Mouse (Mus musculus): ENCODE results near the gene Efcab2.
A peak's percentile ranks its signal among the peaks of the same experiment; 100 is the strongest.
"Not testable (repeated sequence)": the region's sequence is repeated elsewhere in the genome, so short reads cannot be mapped to it uniquely, and the experiment has no call there.

Efcab2 gene

GRCm38 (mm10) chr1:178405445-178405911, 407 bp upstream of the Efcab2 start:
- peak; percentile 81 to 90 for DNase-seq

DNA sequence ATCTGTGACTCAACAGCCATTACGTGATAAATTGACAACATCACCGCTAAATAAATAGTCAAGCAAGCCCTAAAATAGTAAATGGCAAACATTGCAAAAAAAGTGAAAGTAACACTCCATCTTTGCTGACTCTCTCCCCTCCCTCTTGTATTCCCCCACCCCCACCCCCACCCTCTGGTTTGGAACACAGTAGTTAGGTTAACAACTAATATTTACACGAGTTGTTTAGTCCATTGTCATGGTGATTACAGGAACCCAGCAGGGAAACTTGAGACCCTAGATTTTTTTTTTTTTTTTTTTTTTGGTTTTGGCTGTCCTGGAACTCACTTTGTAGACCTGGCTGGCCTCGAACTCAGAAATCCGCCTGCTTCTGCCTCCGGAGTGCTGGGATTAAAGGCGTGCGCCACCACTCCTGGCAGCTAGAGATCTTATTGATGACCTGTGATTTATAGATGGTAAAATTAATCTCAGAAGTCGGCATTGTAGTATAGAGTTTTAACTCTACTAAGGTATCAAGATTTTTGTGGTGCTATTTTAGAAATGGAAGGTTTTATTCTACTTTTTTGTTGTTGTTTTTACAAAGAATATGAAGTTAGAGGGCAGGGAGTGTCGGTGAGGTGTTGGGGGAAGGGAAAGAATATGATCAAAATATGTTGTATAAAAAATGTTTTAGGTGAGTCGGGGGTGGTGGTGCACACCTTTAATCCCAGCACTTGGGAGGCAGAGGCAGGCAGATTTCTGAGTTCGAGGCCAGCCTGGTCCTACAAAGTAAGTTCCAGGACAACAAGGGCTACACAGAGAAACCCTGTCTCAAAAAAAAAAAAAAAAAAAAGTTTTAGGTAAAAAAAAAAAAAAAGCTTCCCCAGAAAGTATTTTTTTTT, 1.1 kb downstream of the Efcab2 start:
- DNase-seq = no peak

DNA sequence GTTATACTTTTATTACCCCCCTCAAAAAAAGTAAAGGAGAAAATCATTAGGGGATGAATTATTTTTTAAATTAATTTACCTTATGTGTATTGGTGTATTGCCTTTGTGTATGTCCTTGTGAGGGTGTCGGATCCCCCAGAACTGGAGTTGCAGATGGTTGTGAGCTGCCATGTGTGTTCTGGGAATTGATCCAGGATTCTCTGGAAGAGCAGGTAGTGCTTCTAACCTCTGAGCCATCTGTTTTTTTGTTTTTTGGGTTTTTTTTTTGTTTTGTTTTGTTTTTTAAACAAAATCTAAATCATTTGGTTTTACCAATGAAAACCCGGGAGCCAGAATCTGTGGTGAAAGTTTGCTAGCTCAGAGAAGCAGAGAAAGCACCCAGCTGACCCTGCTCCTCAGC, 1.8 kb downstream of the Efcab2 start:
- no peak for DNase-seq

- DNase-seq = no peak
Measured at GRCm38 (mm10) chr1:178408901-178409361, 3.0 kb downstream of the Efcab2 start.

- DNase-seq = not testable (repeated sequence)
Measured at GRCm38 (mm10) chr1:178413367-178413766, 7.5 kb downstream of the Efcab2 start.

DNA sequence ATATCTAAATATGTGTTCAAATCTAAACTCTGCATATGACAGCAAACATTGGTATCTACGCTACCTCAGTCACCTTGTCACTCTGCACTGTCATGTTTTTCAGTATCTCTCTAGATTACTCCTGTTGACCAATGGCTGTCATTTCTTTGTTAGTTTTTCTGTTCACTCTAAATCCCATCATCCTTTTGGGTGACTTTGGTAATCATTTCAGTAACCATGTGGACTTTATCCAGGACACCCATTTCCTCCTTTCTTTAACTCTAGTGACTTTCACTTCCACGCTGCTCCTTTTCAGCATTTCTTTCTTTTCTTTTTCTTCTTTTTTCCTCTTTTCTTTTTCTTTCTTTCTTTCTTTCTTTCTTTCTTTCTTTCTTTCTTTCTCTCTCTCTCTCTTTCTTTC, 13.7 kb downstream of the Efcab2 start:
- no peak for DNase-seq

DNA sequence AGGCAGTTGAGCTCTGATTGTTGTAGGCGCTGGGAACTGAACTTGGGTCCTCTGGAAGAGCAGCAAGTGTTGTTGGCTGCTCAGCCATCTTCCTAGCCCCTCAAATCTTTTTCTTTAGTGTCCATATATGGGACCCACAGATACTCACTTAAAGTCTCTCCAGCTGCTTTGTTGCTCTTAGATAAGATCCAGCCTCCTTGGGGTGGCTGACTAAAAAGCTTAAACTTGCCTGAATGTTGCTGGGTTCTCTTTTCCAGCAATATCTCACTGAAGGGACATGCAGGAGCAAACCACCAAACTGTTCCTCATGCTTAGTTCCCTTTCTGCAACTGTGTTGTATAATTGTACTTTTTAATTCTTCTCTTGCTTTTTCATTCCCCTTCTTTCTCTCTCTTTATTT, 17.8 kb downstream of the Efcab2 start:
- DNase-seq = no peak

DNA sequence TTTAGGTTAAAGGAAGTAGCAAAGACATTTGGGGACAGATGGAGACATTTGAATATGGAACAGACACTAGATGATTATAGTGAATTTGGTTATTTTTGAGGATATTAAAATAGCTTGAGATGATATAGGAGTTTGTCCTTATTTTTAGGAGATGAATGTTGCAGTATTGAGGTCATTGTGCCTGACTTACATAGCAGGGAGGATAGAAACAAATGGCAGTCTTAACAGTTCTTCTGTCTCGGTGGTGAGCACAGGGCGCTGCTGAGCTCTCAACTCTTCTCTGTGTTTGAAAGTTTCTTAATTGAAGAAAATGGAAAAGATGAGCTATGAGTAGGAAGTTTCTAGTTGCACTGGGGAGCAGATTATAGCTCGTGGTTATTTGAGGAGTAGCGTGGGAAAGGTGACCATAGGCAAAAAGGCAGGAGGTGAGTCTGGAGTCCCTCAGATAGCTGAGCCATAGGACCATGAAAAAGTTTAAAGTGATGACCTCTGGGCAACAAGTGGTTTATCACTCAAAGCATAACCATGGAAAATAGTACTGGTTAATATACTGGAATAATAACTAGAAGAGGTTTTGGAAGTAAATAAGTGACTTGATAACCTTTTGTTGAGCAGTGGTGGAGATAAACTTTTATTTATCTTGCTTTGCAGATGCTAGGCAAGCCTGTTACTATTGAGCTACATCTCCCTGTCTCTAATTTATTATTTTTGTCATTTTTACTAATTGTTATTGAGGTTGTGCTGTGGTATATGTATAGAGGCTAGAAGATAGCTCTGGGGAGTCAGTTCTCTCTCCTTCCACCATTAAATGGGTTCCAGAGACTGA, 25.9 kb downstream of the Efcab2 start:
- DNase-seq = no peak

GRCm38 (mm10) chr1:178433619-178434018, 27.7 kb downstream of the Efcab2 start:
- no peak for DNase-seq

- DNase-seq = no peak
Measured at GRCm38 (mm10) chr1:178444407-178444806, 38.5 kb downstream of the Efcab2 start.

DNA sequence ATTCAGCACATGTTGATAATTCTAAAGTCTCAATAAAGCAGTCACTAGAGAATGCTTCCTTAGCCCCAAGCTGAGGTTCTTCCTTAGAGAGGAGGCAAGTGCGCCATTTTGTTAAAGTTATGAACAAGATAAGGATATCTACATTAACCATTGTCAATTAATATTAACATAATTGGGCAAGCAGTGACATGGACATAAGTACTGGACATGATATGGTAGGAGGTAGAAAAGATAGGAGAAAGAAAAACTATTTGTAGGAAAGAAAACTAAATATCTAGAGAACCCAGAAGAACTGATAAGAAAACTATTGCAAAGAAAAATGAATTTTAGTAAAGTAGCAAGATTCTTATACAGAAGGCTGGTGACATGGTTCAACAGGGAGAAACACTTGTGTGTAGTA, 41.2 kb downstream of the Efcab2 start:
- DNase-seq = no peak

- DNase-seq = no peak
Measured at GRCm38 (mm10) chr1:178448271-178448744, 42.4 kb downstream of the Efcab2 start.

DNA sequence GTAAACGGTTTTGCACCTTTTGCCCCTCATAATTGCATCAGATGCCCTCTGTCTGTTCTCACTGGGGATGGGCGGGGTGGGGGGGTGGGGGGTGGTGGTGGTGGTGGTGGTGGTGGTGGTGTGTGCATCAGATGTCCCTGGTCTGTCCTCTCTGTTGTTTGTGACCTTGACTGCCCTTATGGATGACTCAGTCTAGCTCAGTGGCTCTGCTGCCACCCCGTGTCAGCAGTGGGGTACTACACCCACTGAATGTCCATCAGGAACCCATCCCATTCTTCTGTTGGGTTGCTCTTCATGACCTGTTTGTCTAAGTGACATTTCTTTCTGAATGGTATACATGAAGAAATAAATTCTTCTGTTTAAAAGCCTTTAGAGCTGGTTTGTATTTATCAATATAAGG, 43.3 kb downstream of the Efcab2 start:
- peak; percentile 81 to 85 for DNase-seq

GRCm38 (mm10) chr1:178449933-178450332, 44.0 kb downstream of the Efcab2 start:
- DNase-seq = no peak

GRCm38 (mm10) chr1:178454125-178454524, 48.2 kb downstream of the Efcab2 start:
- no peak for DNase-seq

DNA sequence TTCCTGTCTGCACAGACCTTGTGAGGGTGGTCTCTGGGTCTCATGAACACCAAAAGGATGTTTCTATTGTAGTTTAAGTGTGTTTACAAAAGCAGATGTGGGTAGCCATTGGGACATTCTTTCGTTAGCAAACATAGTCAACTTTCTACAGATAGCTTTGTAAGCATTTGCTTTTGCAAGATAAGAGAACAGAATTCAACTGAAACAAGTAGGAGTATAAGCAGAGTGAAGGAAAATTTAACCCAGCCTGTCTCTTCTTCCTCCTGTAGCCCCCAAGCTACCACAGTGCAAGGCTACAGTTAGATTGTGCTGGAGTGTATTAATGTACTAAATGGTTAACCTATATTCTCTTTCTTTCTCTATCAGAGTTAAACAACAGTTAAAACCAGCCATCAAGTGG, 49.2 kb downstream of the Efcab2 start:
- DNase-seq = no peak

DNA sequence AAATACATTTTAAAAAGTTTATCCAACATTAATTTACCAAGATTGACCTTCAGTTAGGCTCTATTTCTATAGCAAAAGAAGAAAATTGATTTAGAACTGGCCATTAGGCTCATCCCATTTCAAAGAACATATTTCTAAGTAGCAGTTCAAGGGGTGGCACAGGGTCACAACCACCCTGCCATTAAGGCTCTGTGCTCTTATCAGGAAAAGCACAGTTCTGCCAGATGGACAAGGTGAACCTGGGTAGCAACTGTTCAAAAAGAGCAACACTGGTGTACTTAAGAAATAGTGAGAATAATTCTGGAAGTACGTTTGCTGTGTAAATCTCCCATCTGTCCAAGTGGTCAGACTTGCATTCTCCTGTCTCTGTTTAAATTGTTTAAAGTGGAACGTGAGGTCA, 52.1 kb downstream of the Efcab2 start:
- no peak for DNase-seq

- peak; percentile 86 to 91 for DNase-seq
Measured at GRCm38 (mm10) chr1:178463712-178464111, 57.8 kb downstream of the Efcab2 start.

DNA sequence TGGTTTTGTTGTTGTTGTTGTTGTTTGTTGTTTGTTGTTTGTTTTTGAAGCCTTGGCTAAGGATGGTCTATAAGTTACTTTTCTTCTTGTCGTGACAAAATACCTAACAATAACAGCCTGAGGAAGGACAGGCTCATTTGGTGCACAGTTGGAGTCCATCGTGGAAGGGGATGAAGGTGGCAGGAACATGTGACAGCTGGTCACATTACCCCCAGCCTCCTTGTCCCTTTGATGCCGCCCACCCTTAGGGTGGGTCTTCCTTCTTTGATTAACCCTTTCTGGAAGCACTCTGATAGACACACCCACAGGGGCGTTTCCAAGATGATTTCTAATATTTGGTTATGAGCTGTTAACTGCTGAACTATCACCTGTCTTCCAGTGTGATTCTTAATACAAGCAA, 58.3 kb downstream of the Efcab2 start:
- DNase-seq = no peak

GRCm38 (mm10) chr1:178467594-178467993, 61.7 kb downstream of the Efcab2 start:
- no peak for DNase-seq

GRCm38 (mm10) chr1:178468280-178468679, 62.4 kb downstream of the Efcab2 start:
- no peak for DNase-seq

DNA sequence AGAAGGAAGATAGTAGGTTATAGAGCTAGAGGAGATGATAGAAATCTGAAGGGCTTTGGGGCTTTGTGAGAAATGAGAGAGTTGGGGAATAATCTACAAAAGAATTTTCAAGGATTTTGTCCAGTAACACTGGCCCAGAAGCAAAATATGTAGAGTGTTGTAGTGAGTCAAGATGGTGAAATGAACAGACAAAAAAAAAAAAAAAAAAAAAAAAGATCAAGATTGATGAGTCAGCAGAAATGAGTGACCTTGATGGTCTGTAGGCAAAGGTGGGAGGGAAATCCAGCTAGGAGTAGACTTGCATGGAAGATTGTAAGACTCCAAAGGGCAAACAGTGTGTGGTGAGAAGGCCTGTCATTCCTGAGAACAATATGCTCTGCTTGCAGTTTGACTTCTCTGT, 78.0 kb downstream of the Efcab2 start:
- no peak for DNase-seq

DNA sequence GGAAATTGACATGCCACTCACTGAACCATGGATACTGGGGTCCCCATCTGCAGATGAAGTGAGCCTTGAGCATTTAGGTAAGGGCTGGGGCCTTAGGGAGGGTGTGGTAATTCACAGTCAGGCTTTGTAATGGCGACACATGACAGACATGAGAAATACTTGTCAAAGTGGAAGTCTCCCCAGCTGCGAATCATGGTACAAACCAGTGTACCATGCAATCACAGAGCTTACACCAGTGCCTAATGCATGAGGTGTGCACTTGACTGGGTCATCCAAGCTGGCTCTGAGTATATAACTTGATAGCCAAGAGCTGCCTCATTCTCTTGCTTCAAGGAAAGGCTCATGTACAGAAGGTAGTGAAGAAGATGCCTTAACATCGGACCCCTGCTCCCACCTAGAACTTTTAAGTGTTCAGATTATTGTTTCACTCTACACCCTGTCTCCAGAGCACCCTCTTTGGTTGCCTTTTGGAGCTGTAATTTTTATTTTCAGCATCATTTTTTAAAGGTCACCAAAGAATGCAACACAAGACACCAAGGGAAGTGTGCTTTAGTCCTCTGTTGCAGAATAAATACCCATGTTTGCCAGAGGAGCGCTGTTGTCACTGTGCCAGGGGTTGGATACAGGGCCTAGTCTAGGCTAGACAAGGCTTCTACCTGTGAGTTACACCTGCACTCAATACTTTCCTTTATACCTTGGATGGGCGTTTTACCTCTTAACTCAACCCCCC, 79.4 kb downstream of the Efcab2 start:
- DNase-seq = no peak
